ENCODE assay signal across 8 mouse cellular contexts in genomic region chr16:35490231-35491070, GRCm38 (mm10). TPM values are rescaled to one million over a fixed set of nuclear protein-coding genes. Genes with fewer than 3 reads are reported as not detected.
A peak's percentile ranks its signal among the peaks of the same experiment; 100 is the strongest.
DNase-seq lines count a peak whose midpoint lies in the region; ATAC-seq and TF ChIP-seq lines count a peak whose summit lies in the region.

TSS of gene Pdia5 (minus strand) at chr16:35490873.

- intact Hi-C loops in heart, postnatal 14 days (cut with DNase I): loop anchor here (5.0 kb wide), 1 partner anchor 128 kb away; the partner anchor contains the start of gene Sec22a

- WGBS in forebrain, embryonic 16.5 days: 0% methylated on average over 66 of the region's 66 CpGs
- under 1% methylated on average over 66 of the region's 66 CpGs for WGBS in large intestine, adult 2 months
- WGBS in liver, embryonic 15.5 days (ENCODE audit: insufficient replicate concordance): under 1% methylated on average over 65 of the region's 66 CpGs
- WGBS in neural tube, embryonic 14.5 days: under 1% methylated on average over 63 of the region's 66 CpGs

- no peak for TF ChIP-seq POLR2A in ES-Bruce4 (IDR thresholded peaks at IDR 0.05; ENCODE audit: insufficient read depth, low read length)

- 0 out of 2 replicates have a peak, but pooled peaks have one; percentile 36 for TF ChIP-seq EP300 in ES-Bruce4 (IDR thresholded peaks at IDR 0.05; ENCODE audit: insufficient read depth, low read depth, low read length)

- no peaks in the 10 kb centered on the region for H3K27me3 ChIP-seq in ES-Bruce4 (ENCODE audit: control insufficient read depth, insufficient read depth, low read length, poor library complexity, severe bottlenecking)
- H3K27me3 ChIP-seq in forebrain, embryonic 16.5 days (replicated peaks; ENCODE audit: control insufficient read depth, insufficient read depth, low read length): no peaks in the 10 kb centered on the region
- H3K27me3 ChIP-seq in liver, embryonic 15.5 days: peaks cover 15% of the 10 kb centered on the region
- H3K27me3 ChIP-seq in neural tube, embryonic 14.5 days (ENCODE audit: control insufficient read depth, insufficient read depth, low read length): no peaks in the 10 kb centered on the region

- peak within 1 kb of the TSS; percentile 69 for H3K9ac ChIP-seq in ES-Bruce4 (ENCODE audit: low read depth, poor library complexity, severe bottlenecking)
- peak within 1 kb of the TSS; percentile 67 for H3K9ac ChIP-seq in forebrain, embryonic 16.5 days (replicated peaks; ENCODE audit: low read depth, low read length)
- H3K9ac ChIP-seq in liver, embryonic 15.5 days: peak within 1 kb of the TSS; percentile 39
- peak within 1 kb of the TSS; percentile 60 for H3K9ac ChIP-seq in neural tube, embryonic 14.5 days (replicated peaks; ENCODE audit: low read depth, low read length)

- DNase-seq in cerebellum, adult 11 months: peak; percentile 86
- peak; percentile 90 to 91 for DNase-seq in heart, postnatal 14 days
- DNase-seq in large intestine, adult 2 months (ENCODE audit: low read depth, low spot score): peak; percentile 83
- DNase-seq in thymus, postnatal 0 days (ENCODE audit: low spot score): peak; percentile 9

- H3K4me3 ChIP-seq in ES-Bruce4 (ENCODE audit: low read depth, low read length): peak within 1 kb of the TSS; percentile 78
- peak within 1 kb of the TSS; percentile 77 for H3K4me3 ChIP-seq in forebrain, embryonic 16.5 days (replicated peaks; ENCODE audit: low read length)
- H3K4me3 ChIP-seq in liver, embryonic 15.5 days (replicated peaks): peak within 1 kb of the TSS; percentile 62
- H3K4me3 ChIP-seq in neural tube, embryonic 14.5 days (ENCODE audit: low read depth, low read length): peak within 1 kb of the TSS; percentile 69

- ATAC-seq in forebrain, embryonic 16.5 days: peak; percentile 97
- peak; percentile 77 for ATAC-seq in liver, embryonic 15.5 days (ENCODE audit: insufficient read depth)
- peak; percentile 96 for ATAC-seq in neural tube, embryonic 14.5 days (ENCODE audit: low read depth)

- no peak for TF ChIP-seq CTCF in ES-Bruce4 (IDR thresholded peaks at IDR 0.05; ENCODE audit: low read depth, low read length)

- H3K36me3 ChIP-seq in ES-Bruce4 (ENCODE audit: control insufficient read depth, insufficient read depth, low read length, poor library complexity, severe bottlenecking): no peaks in the 10 kb centered on the region
- no peaks in the 10 kb centered on the region for H3K36me3 ChIP-seq in forebrain, embryonic 16.5 days (ENCODE audit: control insufficient read depth, insufficient read depth)
- no peaks in the 10 kb centered on the region for H3K36me3 ChIP-seq in liver, embryonic 15.5 days (replicated peaks)
- H3K36me3 ChIP-seq in neural tube, embryonic 14.5 days (ENCODE audit: control insufficient read depth, insufficient read depth, low read length): no peaks in the 10 kb centered on the region

- H3K27ac ChIP-seq in ES-Bruce4 (ENCODE audit: insufficient read depth, low read length): no peak within 1 kb of the TSS
- H3K27ac ChIP-seq in forebrain, embryonic 16.5 days (ENCODE audit: low read length): no peak within 1 kb of the TSS
- 0 out of 2 replicates have a peak within 1 kb of the TSS, but pooled peaks have one; percentile 6 for H3K27ac ChIP-seq in liver, embryonic 15.5 days (replicated peaks)
- no peak within 1 kb of the TSS for H3K27ac ChIP-seq in neural tube, embryonic 14.5 days (ENCODE audit: low read depth, low read length)

- no peaks in the 10 kb centered on the region for H3K9me3 ChIP-seq in ES-Bruce4 (replicated peaks; ENCODE audit: control insufficient read depth, insufficient read depth, low read length, poor library complexity, severe bottlenecking)
- H3K9me3 ChIP-seq in forebrain, embryonic 16.5 days (ENCODE audit: control insufficient read depth, low read length): no peaks in the 10 kb centered on the region
- H3K9me3 ChIP-seq in liver, embryonic 15.5 days (replicated peaks): no peaks in the 10 kb centered on the region
- H3K9me3 ChIP-seq in neural tube, embryonic 14.5 days (ENCODE audit: control insufficient read depth, low read length): no peaks in the 10 kb centered on the region

- peak within 1 kb of the TSS; percentile 75 for H3K4me2 ChIP-seq in forebrain, embryonic 16.5 days (ENCODE audit: low read length)
- H3K4me2 ChIP-seq in liver, embryonic 15.5 days: peak within 1 kb of the TSS; percentile 59
- peak within 1 kb of the TSS; percentile 94 for H3K4me2 ChIP-seq in neural tube, embryonic 14.5 days (ENCODE audit: low read depth, low read length)

- peaks cover 2% of the 10 kb centered on the region for H3K4me1 ChIP-seq in ES-Bruce4 (ENCODE audit: control insufficient read depth, insufficient read depth, low read length)
- H3K4me1 ChIP-seq in forebrain, embryonic 16.5 days (replicated peaks; ENCODE audit: control insufficient read depth, insufficient read depth, low read length): peaks cover 14% of the 10 kb centered on the region
- H3K4me1 ChIP-seq in liver, embryonic 15.5 days (replicated peaks): peaks cover 2% of the 10 kb centered on the region; the same call in 1 of the 2 replicates
- H3K4me1 ChIP-seq in neural tube, embryonic 14.5 days (ENCODE audit: control insufficient read depth, insufficient read depth, low read length): peaks cover 18% of the 10 kb centered on the region; the same call in 1 of the 2 replicates

RNA-seq across cellular contexts. Expression of gene Pdia5, which starts in this region (rescaled TPM):
- 20.2 and 25.8 TPM in 2 replicates for polyA plus RNA-seq in ES-Bruce4 (2011; ENCODE audit: insufficient read depth, insufficient read length, low read depth, missing spikeins)
- 9.8 and 10.4 TPM in 2 replicates for polyA plus RNA-seq in forebrain, embryonic 16.5 days (2015; fragmentation: Nextera tagmentation; extraction: Ambion mirVana)
- total RNA-seq in heart, postnatal 14 days (2021): 1 to 10 TPM; 6.1 to 7.5 TPM
- polyA plus RNA-seq in large intestine, adult 2 months (2012; rRNA removed): 18.6 and 24.4 TPM in 2 replicates
- 63.4 and 68.9 TPM in 2 replicates for polyA plus RNA-seq in liver, embryonic 15.5 days (2015; fragmentation: Nextera tagmentation; extraction: Ambion mirVana)
- polyA plus RNA-seq in neural tube, embryonic 14.5 days (2014; fragmentation: Nextera tagmentation; extraction: Ambion mirVana): 3.2 and 7.4 TPM in 2 replicates
- 5.8 and 6.7 TPM in 2 replicates for polyA plus RNA-seq in thymus, postnatal 0 days (2015; fragmentation: Nextera tagmentation; extraction: Ambion mirVana)

Comparison
In these comparisons a context has a peak if more than half of its experiments do, and no peak if none do; other contexts are left out.
1. DNase-seq: peak in every context shown above with its lines; median percentile 90 in heart, postnatal 14 days; 86 in cerebellum, adult 11 months; 83 in large intestine, adult 2 months; 9 in thymus, postnatal 0 days.